Mouse (Mus musculus): ENCODE data around the gene Zbtb9. TPM values are rescaled to one million over a fixed set of nuclear protein-coding genes. Genes with fewer than 3 reads are reported as not detected.

The Zbtb9 gene
- total RNA-seq, 1 experiment = 8.2 TPM

DNA sequence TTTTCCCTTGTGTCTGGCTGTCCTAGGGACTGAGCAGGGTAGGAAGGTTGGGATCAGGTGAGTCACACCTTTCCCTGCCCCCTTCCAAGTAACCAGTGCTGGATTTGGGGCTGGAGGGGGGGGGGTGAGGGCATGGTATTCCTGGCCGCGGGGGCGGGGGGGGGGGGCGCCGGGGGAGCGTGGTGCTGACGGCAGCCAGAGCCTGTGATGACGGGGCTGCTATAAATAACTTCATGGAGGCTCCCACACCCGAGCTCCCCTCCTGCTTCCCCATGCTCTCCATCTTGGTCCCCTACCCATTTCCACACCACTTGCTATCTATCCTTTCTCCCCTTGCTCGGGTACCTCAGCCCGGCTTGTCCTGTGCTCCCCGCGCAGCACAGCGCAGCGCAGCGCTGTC, 19.2 kb upstream of the Zbtb9 start:
- no peak for DNase-seq (ENCODE audit: low read depth, low spot score)
- peaks cover 21% of the 10 kb centered on the region for H3K36me3 ChIP-seq (ENCODE audit: control insufficient read depth, insufficient read depth, low read length, poor library complexity, severe bottlenecking)
- H3K4me1 ChIP-seq (ENCODE audit: control insufficient read depth in 2 of 2, insufficient read depth in 2 of 2, low read length in 2 of 2, poor library complexity in 1 of 2) = peaks cover 2 to 36% of the 10 kb centered on the region in 2 experiments; a peak in 2 of 4 replicates
- no peaks in the 10 kb centered on the region for H3K9me3 ChIP-seq (ENCODE audit: control insufficient read depth, insufficient read depth, low read depth, low read length)
- no peak overlapping the region for H3K9ac ChIP-seq (ENCODE audit: insufficient read depth, low read depth, low read length, poor library complexity, severe bottlenecking)
- H3K4me3 ChIP-seq (ENCODE audit: insufficient read depth in 1 of 2, low read depth in 1 of 2, low read length in 2 of 2, poor library complexity in 1 of 2, severe bottlenecking in 1 of 2) = 0 out of 4 replicates have a peak overlapping the region, but pooled peaks of 1 of the 2 experiments have one; percentile 5
- in situ Hi-C loops (cut with MboI; ENCODE audit: low sequenced_read_pairs in 2 of 2, unreplicated experiment in 2 of 2) = no loop called here
- no peak overlapping the region for H3K27ac ChIP-seq (ENCODE audit: insufficient read depth, low read depth, low read length, poor library complexity, severe bottlenecking)
- TF ChIP-seq ZC3H11A (IDR thresholded peaks at IDR 0.05; ENCODE audit: borderline replicate concordance, low read depth, low read length) = no peak
- TF ChIP-seq ZNF384 (IDR thresholded peaks at IDR 0.05; ENCODE audit: low read depth, low read length) = no peak
- no peak for TF ChIP-seq CHD2 (IDR thresholded peaks at IDR 0.05; ENCODE audit: low read depth, low read length)
- no peak for TF ChIP-seq HCFC1 (IDR thresholded peaks at IDR 0.05; ENCODE audit: borderline replicate concordance, insufficient read depth, low read length)
- TF ChIP-seq MAFK (IDR thresholded peaks at IDR 0.05; ENCODE audit: insufficient read depth, low read depth, low read length) = no peak

GRCm38 (mm10) chr17:26956309-26956708, 16.7 kb upstream of the Zbtb9 start:
- no peak overlapping the region for H3K4me3 ChIP-seq (ENCODE audit: insufficient read depth in 1 of 2, low read depth in 1 of 2, low read length in 2 of 2, poor library complexity in 1 of 2, severe bottlenecking in 1 of 2)
- no peak overlapping the region for H3K27ac ChIP-seq (ENCODE audit: insufficient read depth, low read depth, low read length, poor library complexity, severe bottlenecking)
- no peak for DNase-seq (ENCODE audit: low read depth, low spot score)
- TF ChIP-seq HCFC1 (IDR thresholded peaks at IDR 0.05; ENCODE audit: borderline replicate concordance, insufficient read depth, low read length) (no peak), ZNF384 (IDR thresholded peaks at IDR 0.05; ENCODE audit: low read depth, low read length) (no peak), MAFK (IDR thresholded peaks at IDR 0.05; ENCODE audit: insufficient read depth, low read depth, low read length) (no peak), ZC3H11A (IDR thresholded peaks at IDR 0.05; ENCODE audit: borderline replicate concordance, low read depth, low read length) (no peak), CHD2 (IDR thresholded peaks at IDR 0.05; ENCODE audit: low read depth, low read length) (no peak)
- H3K36me3 ChIP-seq (ENCODE audit: control insufficient read depth, insufficient read depth, low read length, poor library complexity, severe bottlenecking) = peaks cover 35% of the 10 kb centered on the region
- H3K4me1 ChIP-seq (ENCODE audit: control insufficient read depth in 2 of 2, insufficient read depth in 2 of 2, low read length in 2 of 2, poor library complexity in 1 of 2) = peaks cover 2 to 35% of the 10 kb centered on the region in 2 experiments; a peak in 2 of 4 replicates
- in situ Hi-C loops (cut with MboI; ENCODE audit: low sequenced_read_pairs in 2 of 2, unreplicated experiment in 2 of 2) = no loop called here
- no peaks in the 10 kb centered on the region for H3K9me3 ChIP-seq (ENCODE audit: control insufficient read depth, insufficient read depth, low read depth, low read length)
- no peak overlapping the region for H3K9ac ChIP-seq (ENCODE audit: insufficient read depth, low read depth, low read length, poor library complexity, severe bottlenecking)

- TF ChIP-seq ZC3H11A (IDR thresholded peaks at IDR 0.05; ENCODE audit: borderline replicate concordance, low read depth, low read length) = no peak
- DNase-seq (ENCODE audit: low read depth, low spot score) = no peak
- H3K27ac ChIP-seq (ENCODE audit: insufficient read depth, low read depth, low read length, poor library complexity, severe bottlenecking) = no peak overlapping the region
- H3K9me3 ChIP-seq (ENCODE audit: control insufficient read depth, insufficient read depth, low read depth, low read length) = no peaks in the 10 kb centered on the region
- H3K9ac ChIP-seq (ENCODE audit: insufficient read depth, low read depth, low read length, poor library complexity, severe bottlenecking) = no peak overlapping the region
- in situ Hi-C loops (cut with MboI; ENCODE audit: low sequenced_read_pairs in 2 of 2, unreplicated experiment in 2 of 2) = no loop called here
- no peak overlapping the region for H3K4me3 ChIP-seq (ENCODE audit: insufficient read depth in 1 of 2, low read depth in 1 of 2, low read length in 2 of 2, poor library complexity in 1 of 2, severe bottlenecking in 1 of 2)
- peaks cover 2 to 41% of the 10 kb centered on the region in 2 experiments; a peak in 2 of 4 replicates for H3K4me1 ChIP-seq (ENCODE audit: control insufficient read depth in 2 of 2, insufficient read depth in 2 of 2, low read length in 2 of 2, poor library complexity in 1 of 2)
- peaks cover 38% of the 10 kb centered on the region for H3K36me3 ChIP-seq (ENCODE audit: control insufficient read depth, insufficient read depth, low read length, poor library complexity, severe bottlenecking)
Observed at GRCm38 (mm10) chr17:26956895-26957294, 16.1 kb upstream of the Zbtb9 start.

GRCm38 (mm10) chr17:26957872-26958271, 15.1 kb upstream of the Zbtb9 start:
- H3K27ac ChIP-seq (ENCODE audit: insufficient read depth, low read depth, low read length, poor library complexity, severe bottlenecking) = no peak overlapping the region
- H3K36me3 ChIP-seq (ENCODE audit: control insufficient read depth, insufficient read depth, low read length, poor library complexity, severe bottlenecking) = peaks cover 41% of the 10 kb centered on the region
- in situ Hi-C loops (cut with MboI; ENCODE audit: low sequenced_read_pairs in 2 of 2, unreplicated experiment in 2 of 2) = no loop called here
- DNase-seq (ENCODE audit: low read depth, low spot score) = no peak
- H3K4me1 ChIP-seq (ENCODE audit: control insufficient read depth in 2 of 2, insufficient read depth in 2 of 2, low read length in 2 of 2, poor library complexity in 1 of 2) = peaks cover 2 to 35% of the 10 kb centered on the region in 2 experiments; a peak in 2 of 4 replicates
- TF ChIP-seq ZC3H11A (IDR thresholded peaks at IDR 0.05; ENCODE audit: borderline replicate concordance, low read depth, low read length) = no peak
- TF ChIP-seq ZNF384 (IDR thresholded peaks at IDR 0.05; ENCODE audit: low read depth, low read length) = no peak
- TF ChIP-seq HCFC1 (IDR thresholded peaks at IDR 0.05; ENCODE audit: borderline replicate concordance, insufficient read depth, low read length) = no peak
- TF ChIP-seq CHD2 (IDR thresholded peaks at IDR 0.05; ENCODE audit: low read depth, low read length) = no peak
- TF ChIP-seq MAFK (IDR thresholded peaks at IDR 0.05; ENCODE audit: insufficient read depth, low read depth, low read length) = no peak
- H3K4me3 ChIP-seq (ENCODE audit: insufficient read depth in 1 of 2, low read depth in 1 of 2, low read length in 2 of 2, poor library complexity in 1 of 2, severe bottlenecking in 1 of 2) = no peak overlapping the region
- no peaks in the 10 kb centered on the region for H3K9me3 ChIP-seq (ENCODE audit: control insufficient read depth, insufficient read depth, low read depth, low read length)
- no peak overlapping the region for H3K9ac ChIP-seq (ENCODE audit: insufficient read depth, low read depth, low read length, poor library complexity, severe bottlenecking)

DNA sequence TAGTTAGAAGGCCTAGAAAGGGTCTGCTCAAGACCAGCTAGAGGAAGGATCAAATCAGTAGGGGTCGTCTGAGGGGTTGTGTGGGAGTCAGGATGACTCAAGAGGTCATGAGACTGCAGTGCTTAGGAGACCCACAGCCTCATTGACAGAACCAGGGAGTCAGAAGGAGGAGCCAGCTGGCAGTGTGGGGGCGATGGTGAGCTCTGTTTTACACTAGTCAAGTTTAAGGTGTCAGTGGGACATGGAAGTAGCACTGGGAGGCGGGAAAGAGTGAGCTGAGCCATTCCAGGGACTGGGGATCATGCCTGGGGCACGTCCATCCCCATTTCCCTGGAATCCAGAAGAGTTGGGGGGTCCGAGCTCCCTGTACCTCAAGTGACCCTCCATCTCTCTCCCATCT, 14.1 kb upstream of the Zbtb9 start:
- DNase-seq (ENCODE audit: low read depth, low spot score) = no peak
- Histone ChIP-seq H3K4me1 (ENCODE audit: control insufficient read depth in 2 of 2, insufficient read depth in 2 of 2, low read length in 2 of 2, poor library complexity in 1 of 2) (peaks cover 2 to 27% of the 10 kb centered on the region in 2 experiments; a peak in 1 of 4 replicates), H3K4me3 (ENCODE audit: insufficient read depth in 1 of 2, low read depth in 1 of 2, low read length in 2 of 2, poor library complexity in 1 of 2, severe bottlenecking in 1 of 2) (no peak overlapping the region), H3K9me3 (ENCODE audit: control insufficient read depth, insufficient read depth, low read depth, low read length) (no peaks in the 10 kb centered on the region), H3K36me3 (ENCODE audit: control insufficient read depth, insufficient read depth, low read length, poor library complexity, severe bottlenecking) (peaks cover 42% of the 10 kb centered on the region), H3K27ac (ENCODE audit: insufficient read depth, low read depth, low read length, poor library complexity, severe bottlenecking) (no peak overlapping the region), H3K9ac (ENCODE audit: insufficient read depth, low read depth, low read length, poor library complexity, severe bottlenecking) (no peak overlapping the region)
- in situ Hi-C loops (cut with MboI; ENCODE audit: low sequenced_read_pairs in 2 of 2, unreplicated experiment in 2 of 2) = no loop called here
- TF ChIP-seq ZC3H11A (IDR thresholded peaks at IDR 0.05; ENCODE audit: borderline replicate concordance, low read depth, low read length) = no peak
- no peak for TF ChIP-seq CHD2 (IDR thresholded peaks at IDR 0.05; ENCODE audit: low read depth, low read length)
- TF ChIP-seq HCFC1 (IDR thresholded peaks at IDR 0.05; ENCODE audit: borderline replicate concordance, insufficient read depth, low read length) = no peak
- TF ChIP-seq MAFK (IDR thresholded peaks at IDR 0.05; ENCODE audit: insufficient read depth, low read depth, low read length) = no peak
- no peak for TF ChIP-seq ZNF384 (IDR thresholded peaks at IDR 0.05; ENCODE audit: low read depth, low read length)

Data from ES-E14 (cell line).